Mouse (Mus musculus) midbrain, embryonic 15.5 days (tissue): Measurements from ENCODE around the gene Ildr1. TPM values are rescaled to one million over a fixed set of nuclear protein-coding genes. Genes with fewer than 3 reads are reported as not detected.

Source experiments
- ATAC-seq: fragments of 200-750 bp; cut with Nextera tagmentation; replicated peaks from 2 replicates; pipeline ENCODE4 v1.8.0; 2017; ENCODE audit warnings: moderate TSS enrichment
- H3K27ac ChIP-seq: fragments of 300-500 bp; sonication (generic); 2 replicates; pipeline ENCODE4 v1.5.1; 2015; ENCODE audit warnings: mild to moderate bottlenecking, inconsistent platforms
- H3K27me3 ChIP-seq: fragments of 300-500 bp; sonication (generic); replicated peaks from 2 replicates; pipeline ENCODE4 v1.6.1; 2015; ENCODE audit warnings: inconsistent platforms
- H3K36me3 ChIP-seq: fragments of 300-500 bp; sonication (generic); replicated peaks from 2 replicates; pipeline ENCODE4 v1.6.1; 2015; ENCODE audit warnings: inconsistent platforms
- H3K4me1 ChIP-seq: fragments of 300-500 bp; sonication (generic); 2 replicates; pipeline ENCODE4 v1.6.1; 2015; ENCODE audit warnings: inconsistent platforms
- H3K4me2 ChIP-seq: fragments of 300-500 bp; sonication (generic); 2 replicates; pipeline ENCODE4 v1.6.1; 2015; ENCODE audit warnings: inconsistent platforms, mild to moderate bottlenecking, moderate library complexity
- H3K4me3 ChIP-seq: fragments of 300-500 bp; sonication (generic); 2 replicates; pipeline ENCODE4 v1.5.1; 2015; ENCODE audit warnings: mild to moderate bottlenecking, inconsistent platforms
- H3K9ac ChIP-seq: fragments of 300-500 bp; sonication (generic); 2 replicates; pipeline ENCODE4 v1.6.1; 2015; ENCODE audit warnings: mild to moderate bottlenecking, inconsistent platforms
- H3K9me3 ChIP-seq: fragments of 300-500 bp; sonication (generic); 2 replicates; pipeline ENCODE4 v1.6.1; 2016; ENCODE audit warnings: inconsistent platforms
- WGBS: fragments of 180-500 bp; shearing (Covaris S2); methylation state at CpG from one replicate; pipeline ENCODE4 v1.1.7; 2015; ENCODE audit warnings: mixed read lengths; 5-methylcytosine and 5-hydroxymethylcytosine counted together
- polyA plus RNA-seq: library from polyadenylated mRNA; unstranded; fragments of >200 nt; fragmentation: Nextera tagmentation; extraction: Ambion mirVana; gene quantifications from 2 replicates; pipeline ENCODE4 v1.2.1, GENCODE M21; 2015

Gene Ildr1
- polyA plus RNA-seq, 1 experiment from 2014 or later = 0.61 TPM

GRCm38 (mm10) chr16:36709405-36709804, 15.6 kb downstream of the Ildr1 start:
- no peaks in the 10 kb centered on the region for H3K27me3 ChIP-seq
- WGBS = 94% methylated on average over 17 of the region's 17 CpGs
- no peak for ATAC-seq

GRCm38 (mm10) chr16:36710794-36711193, 17.0 kb downstream of the Ildr1 start:
- Histone ChIP-seq H3K4me3 (no peak overlapping the region), H3K4me1 (no peaks in the 10 kb centered on the region), H3K27ac (no peak overlapping the region), H3K36me3 (no peaks in the 10 kb centered on the region), H3K27me3 (no peaks in the 10 kb centered on the region), H3K9ac (no peak overlapping the region), H3K4me2 (no peak overlapping the region), H3K9me3 (no peaks in the 10 kb centered on the region)
- WGBS = 95% methylated on average over 2 of the region's 2 CpGs
- no peak for ATAC-seq

More at GRCm38 (mm10) chr16:36709405-36709804, 15.6 kb downstream of the Ildr1 start:
- H3K4me2 ChIP-seq = no peak overlapping the region
- H3K4me1 ChIP-seq = no peaks in the 10 kb centered on the region
- H3K27ac ChIP-seq = no peak overlapping the region
- no peaks in the 10 kb centered on the region for H3K9me3 ChIP-seq
- H3K36me3 ChIP-seq = no peaks in the 10 kb centered on the region
- no peak overlapping the region for H3K9ac ChIP-seq
- H3K4me3 ChIP-seq = no peak overlapping the region

GRCm38 (mm10) chr16:36711760-36712159, 18.0 kb downstream of the Ildr1 start:
- WGBS = 91% methylated on average over 12 of the region's 12 CpGs
- ATAC-seq = no peak
- Histone ChIP-seq H3K4me3 (no peak overlapping the region), H3K27me3 (no peaks in the 10 kb centered on the region), H3K27ac (no peak overlapping the region), H3K9ac (no peak overlapping the region), H3K4me1 (no peaks in the 10 kb centered on the region), H3K4me2 (no peak overlapping the region), H3K36me3 (no peaks in the 10 kb centered on the region), H3K9me3 (no peaks in the 10 kb centered on the region)

GRCm38 (mm10) chr16:36717481-36717880, 23.7 kb downstream of the Ildr1 start:
- Histone ChIP-seq H3K4me3 (no peak overlapping the region), H3K36me3 (no peaks in the 10 kb centered on the region), H3K9me3 (no peaks in the 10 kb centered on the region), H3K4me1 (no peaks in the 10 kb centered on the region), H3K27ac (no peak overlapping the region), H3K4me2 (no peak overlapping the region), H3K9ac (no peak overlapping the region), H3K27me3 (no peaks in the 10 kb centered on the region)
- ATAC-seq = no peak
- WGBS = 91% methylated on average over 4 of the region's 4 CpGs

GRCm38 (mm10) chr16:36718637-36719036, 24.9 kb downstream of the Ildr1 start:
- H3K4me1 ChIP-seq = no peaks in the 10 kb centered on the region
- no peak overlapping the region for H3K4me3 ChIP-seq
- H3K4me2 ChIP-seq = no peak overlapping the region
- no peaks in the 10 kb centered on the region for H3K36me3 ChIP-seq
- H3K9ac ChIP-seq = no peak overlapping the region
- no peak overlapping the region for H3K27ac ChIP-seq
- H3K27me3 ChIP-seq = no peaks in the 10 kb centered on the region
- no peaks in the 10 kb centered on the region for H3K9me3 ChIP-seq
- no peak for ATAC-seq

- Histone ChIP-seq H3K4me1 (no peaks in the 10 kb centered on the region), H3K4me3 (no peak overlapping the region), H3K9me3 (no peaks in the 10 kb centered on the region), H3K36me3 (no peaks in the 10 kb centered on the region), H3K9ac (no peak overlapping the region), H3K27me3 (no peaks in the 10 kb centered on the region), H3K4me2 (no peak overlapping the region), H3K27ac (no peak overlapping the region)
- 69% methylated on average over 13 of the region's 13 CpGs for WGBS
- no peak for ATAC-seq
These were observed 26.6 kb downstream of the Ildr1 start for GRCm38 (mm10) chr16:36720194-36721055.

- H3K4me1 ChIP-seq = no peaks in the 10 kb centered on the region
- no peaks in the 10 kb centered on the region for H3K27me3 ChIP-seq
- no peak for ATAC-seq
- WGBS = 18% methylated on average over 4 of the region's 4 CpGs
- H3K4me2 ChIP-seq = no peak overlapping the region
- no peak overlapping the region for H3K9ac ChIP-seq
- H3K9me3 ChIP-seq = no peaks in the 10 kb centered on the region
- H3K4me3 ChIP-seq = no peak overlapping the region
- no peaks in the 10 kb centered on the region for H3K36me3 ChIP-seq
- H3K27ac ChIP-seq = no peak overlapping the region
These were observed 29.0 kb downstream of the Ildr1 start for GRCm38 (mm10) chr16:36722739-36723138.

GRCm38 (mm10) chr16:36723880-36724443, 30.2 kb downstream of the Ildr1 start:
- no peak for ATAC-seq

GRCm38 (mm10) chr16:36728959-36729358, 35.2 kb downstream of the Ildr1 start:
- Histone ChIP-seq H3K9ac (no peak overlapping the region), H3K4me1 (no peaks in the 10 kb centered on the region), H3K27ac (no peak overlapping the region), H3K4me3 (no peak overlapping the region), H3K9me3 (no peaks in the 10 kb centered on the region), H3K36me3 (no peaks in the 10 kb centered on the region), H3K4me2 (no peak overlapping the region), H3K27me3 (no peaks in the 10 kb centered on the region)
- ATAC-seq = no peak
- WGBS = 87% methylated on average over 2 of the region's 2 CpGs

More at GRCm38 (mm10) chr16:36723880-36724443, 30.2 kb downstream of the Ildr1 start:
- no peak overlapping the region for H3K4me3 ChIP-seq
- no peaks in the 10 kb centered on the region for H3K4me1 ChIP-seq
- no peaks in the 10 kb centered on the region for H3K9me3 ChIP-seq
- no peak overlapping the region for H3K9ac ChIP-seq
- no peaks in the 10 kb centered on the region for H3K27me3 ChIP-seq
- H3K36me3 ChIP-seq = no peaks in the 10 kb centered on the region
- H3K27ac ChIP-seq = no peak overlapping the region
- WGBS = 65% methylated on average over 3 of the region's 3 CpGs
- H3K4me2 ChIP-seq = no peak overlapping the region

- no peak overlapping the region for H3K4me2 ChIP-seq
- H3K9me3 ChIP-seq = no peaks in the 10 kb centered on the region
- no peak overlapping the region for H3K4me3 ChIP-seq
- H3K27me3 ChIP-seq = no peaks in the 10 kb centered on the region
- no peak overlapping the region for H3K9ac ChIP-seq
- H3K27ac ChIP-seq = no peak overlapping the region
- no peaks in the 10 kb centered on the region for H3K4me1 ChIP-seq
- ATAC-seq = no peak
- H3K36me3 ChIP-seq = no peaks in the 10 kb centered on the region
These were observed 38.8 kb downstream of the Ildr1 start for GRCm38 (mm10) chr16:36732572-36732971.

GRCm38 (mm10) chr16:36733827-36734226, 40.0 kb downstream of the Ildr1 start:
- no peaks in the 10 kb centered on the region for H3K27me3 ChIP-seq
- WGBS = 79% methylated on average over 1 of the region's 1 CpGs
- H3K4me1 ChIP-seq = no peaks in the 10 kb centered on the region
- no peak overlapping the region for H3K4me2 ChIP-seq
- H3K36me3 ChIP-seq = no peaks in the 10 kb centered on the region
- no peak overlapping the region for H3K27ac ChIP-seq
- H3K4me3 ChIP-seq = no peak overlapping the region
- no peak overlapping the region for H3K9ac ChIP-seq
- H3K9me3 ChIP-seq = no peaks in the 10 kb centered on the region
- no peak for ATAC-seq

- WGBS = 88% methylated on average over 3 of the region's 3 CpGs
- Histone ChIP-seq H3K4me2 (no peak overlapping the region), H3K9ac (no peak overlapping the region), H3K4me3 (no peak overlapping the region), H3K4me1 (no peaks in the 10 kb centered on the region), H3K9me3 (no peaks in the 10 kb centered on the region), H3K36me3 (no peaks in the 10 kb centered on the region), H3K27ac (no peak overlapping the region), H3K27me3 (no peaks in the 10 kb centered on the region)
- no peak for ATAC-seq
These were observed 41.6 kb downstream of the Ildr1 start for GRCm38 (mm10) chr16:36735421-36735820.

- Histone ChIP-seq H3K27me3 (no peaks in the 10 kb centered on the region), H3K4me3 (no peak overlapping the region), H3K27ac (no peak overlapping the region), H3K9ac (no peak overlapping the region), H3K36me3 (no peaks in the 10 kb centered on the region), H3K4me1 (no peaks in the 10 kb centered on the region), H3K9me3 (no peaks in the 10 kb centered on the region), H3K4me2 (no peak overlapping the region)
- 26% methylated on average over 4 of the region's 4 CpGs for WGBS
- no peak for ATAC-seq
These were observed 45.7 kb downstream of the Ildr1 start for GRCm38 (mm10) chr16:36739404-36739930.
